ENCODE assay signal across 10 mouse cellular contexts in genomic region chr15:79823588-79824280, GRCm38 (mm10). TPM values are rescaled to one million over a fixed set of nuclear protein-coding genes. Genes with fewer than 3 reads are reported as not detected.
DNase-seq lines count a peak whose midpoint lies in the region; TF ChIP-seq lines count a peak whose summit lies in the region.
"Had no signal": no experiment of that assay in that cellular context is flagged by ENCODE, and none has a peak within 500 bp of the region (broad histone marks: within the 10 kb centered on the region; RNA-seq: fewer than 3 reads in every experiment).

No protein-coding gene starts in this region.

- no peaks in the 10 kb centered on the region; the same call in 1 of the 2 replicates for H3K4me1 ChIP-seq in lung, adult 2 months (ENCODE audit: control insufficient read depth, insufficient read depth, low read length)

- intact Hi-C loops in gastrocnemius, postnatal 14 days (cut with DNase I; ENCODE audit: low total_unique reads): no loop called here

- no peak for TF ChIP-seq CTCF in lung, adult 2 months (IDR thresholded peaks at IDR 0.05; ENCODE audit: insufficient read depth, low read length)

- 60% methylated on average over 19 of the region's 19 CpGs for WGBS in lung, adult 2 months

- no peak for TF ChIP-seq POLR2A in lung, adult 2 months (IDR thresholded peaks at IDR 0.05; ENCODE audit: borderline replicate concordance, extremely low read depth, low read depth, low read length)

- peak; percentile 52 for DNase-seq in layer of hippocampus, adult 11-12 months (ENCODE audit: low spot score)
- no peak for DNase-seq in layer of hippocampus, postnatal 25 days (ENCODE audit: extremely low spot score in 1 of 2, low spot score in 1 of 2)
- peak; percentile 89 for DNase-seq in ZHBTc4 (ENCODE audit: low read depth, low spot score)
- DNase-seq in gastrocnemius, postnatal 14 days: peak; percentile 75
- DNase-seq in lung, adult 2 months: peak; percentile 28
- DNase-seq in B cell, adult 2 months: no peak
- no peak for DNase-seq in frontal cortex, postnatal 14 days (ENCODE audit: low spot score in 2 of 2)
- no peak for DNase-seq in right cerebral cortex, postnatal 36 days (ENCODE audit: low spot score in 2 of 2)
- DNase-seq: liver, embryonic 13.5 days had no signal

- no peak overlapping the region for H3K4me3 ChIP-seq in lung, adult 2 months (replicated peaks; ENCODE audit: extremely low read depth, low read depth, low read length)
- H3K4me3 ChIP-seq: erythroblast, embryonic 14.5 days; liver, embryonic 13.5 days had no signal

RNA-seq across cellular contexts. Expression of gene Npcd, which starts 10.3 kb away (rescaled TPM):
- total RNA-seq in layer of hippocampus, postnatal 25 days (2021): 10 to 100 TPM; 16.8 to 30.2 TPM
- under 1 TPM; 0.47 to 0.55 TPM for total RNA-seq in gastrocnemius, postnatal 14 days (2021)
- 0.50 and 1.4 TPM in 2 replicates for polyA plus RNA-seq in lung, adult 2 months (2012; rRNA removed)
- polyA plus RNA-seq: erythroblast, embryonic 14.5 days; liver, embryonic 13.5 days had no signal

RNA-seq across cellular contexts. Expression of gene Cbx6, which starts 10.8 kb away (rescaled TPM):
- 100 to 1,000 TPM; 397 to 421 TPM for total RNA-seq in layer of hippocampus, postnatal 25 days (2021)
- total RNA-seq in gastrocnemius, postnatal 14 days (2021): 10 to 100 TPM; 21.2 to 23.5 TPM
- polyA plus RNA-seq in lung, adult 2 months (2012; rRNA removed): 87.3 and 94.1 TPM in 2 replicates

RNA-seq across cellular contexts. Expression of gene Nptxr, which starts 19.2 kb away (rescaled TPM):
- total RNA-seq in layer of hippocampus, postnatal 25 days (2021): 100 to 1,000 TPM; 773 to 802 TPM
- 1 to 10 TPM; 1.9 to 2.6 TPM for total RNA-seq in gastrocnemius, postnatal 14 days (2021)
- polyA plus RNA-seq in lung, adult 2 months (2012; rRNA removed): 3.1 and 3.7 TPM in 2 replicates
- polyA plus RNA-seq: erythroblast, embryonic 14.5 days had no signal

RNA-seq across cellular contexts. Expression of gene Dnal4, which starts 46.1 kb away (rescaled TPM):
- total RNA-seq in layer of hippocampus, postnatal 25 days (2021): 10 to 100 TPM; 53.0 to 59.4 TPM
- 1 to 10 TPM; 7.4 to 7.6 TPM for total RNA-seq in gastrocnemius, postnatal 14 days (2021)
- polyA plus RNA-seq in lung, adult 2 months (2012; rRNA removed): 51.1 and 51.2 TPM in 2 replicates

Comparison
In these comparisons a context has a peak if more than half of its experiments do, and no peak if none do; other contexts are left out.
1. DNase-seq: peak in layer of hippocampus, adult 11-12 months (single experiment), ZHBTc4 (single experiment), gastrocnemius, postnatal 14 days (single experiment) and lung, adult 2 months (single experiment); none in layer of hippocampus, postnatal 25 days (0 of 2), B cell, adult 2 months (0 of 2), frontal cortex, postnatal 14 days (0 of 2) and right cerebral cortex, postnatal 36 days (0 of 2).
2. RNA of gene Npcd, which starts 10.3 kb away (total RNA-seq): 16.8 to 30.2 TPM in layer of hippocampus, postnatal 25 days; 0.47 to 0.55 TPM in gastrocnemius, postnatal 14 days; every median in the first group is over 10 times any median in the second.
3. RNA of gene Cbx6, which starts 10.8 kb away (total RNA-seq): 397 to 421 TPM in layer of hippocampus, postnatal 25 days; 21.2 to 23.5 TPM in gastrocnemius, postnatal 14 days; every median in the first group is over 10 times any median in the second.
4. RNA of gene Nptxr, which starts 19.2 kb away (total RNA-seq): 773 to 802 TPM in layer of hippocampus, postnatal 25 days; 1.9 to 2.6 TPM in gastrocnemius, postnatal 14 days; every median in the first group is over 100 times any median in the second.